Mouse (Mus musculus): ENCODE results near the gene Ofcc1.

Ofcc1 gene

GRCm38 (mm10) chr13:40023201-40023777 is 338.0 kb downstream of the Ofcc1 start:
- in situ Hi-C loops (cut with MboI; ENCODE audit: unreplicated experiment in 2 of 2): no loop called here

- in situ Hi-C loops (cut with MboI; ENCODE audit: unreplicated experiment in 2 of 2): no loop called here
Observed at GRCm38 (mm10) chr13:40022609-40023008, 338.6 kb downstream of the Ofcc1 start.

GRCm38 (mm10) chr13:40000236-40000635 is 361.0 kb downstream of the Ofcc1 start:
- in situ Hi-C loops (cut with MboI; ENCODE audit: unreplicated experiment in 2 of 2): no loop called here

- in situ Hi-C loops (cut with MboI; ENCODE audit: unreplicated experiment in 2 of 2): no loop called here
Observed at GRCm38 (mm10) chr13:39997901-39998300, 363.3 kb downstream of the Ofcc1 start.

- in situ Hi-C loops (cut with MboI; ENCODE audit: unreplicated experiment in 2 of 2): no loop called here
Observed at GRCm38 (mm10) chr13:39979294-39980061, 381.8 kb downstream of the Ofcc1 start.

- in situ Hi-C loops (cut with MboI; ENCODE audit: unreplicated experiment in 2 of 2): no loop called here
Observed at GRCm38 (mm10) chr13:39968349-39969016, 392.8 kb downstream of the Ofcc1 start.

- in situ Hi-C loops (cut with MboI; ENCODE audit: unreplicated experiment in 2 of 2): no loop called here
Observed at GRCm38 (mm10) chr13:39957226-39957625, 404.0 kb downstream of the Ofcc1 start.

GRCm38 (mm10) chr13:39956017-39956416 is 405.2 kb downstream of the Ofcc1 start:
- in situ Hi-C loops (cut with MboI; ENCODE audit: unreplicated experiment in 2 of 2): no loop called here
